Mouse (Mus musculus) midbrain, embryonic 10.5 days (tissue): ENCODE measurements around the gene Atf1. TPM values are rescaled to one million over a fixed set of nuclear protein-coding genes. Genes with fewer than 3 reads are reported as not detected.
A peak's percentile ranks its signal among the peaks of the same experiment; 100 is the strongest.
"Not testable (repeated sequence)": the region's sequence is repeated elsewhere in the genome, so short reads cannot be mapped to it uniquely, and the experiment has no call there.

Source experiments
- DNase-seq: peaks from one replicate; pipeline ENCODE4 v3.0.0-alpha.2; 2017; ENCODE audit warnings: low spot score
- H3K27ac ChIP-seq: fragments of 300-500 bp; sonication (generic); replicated peaks from 2 replicates; pipeline ENCODE4 v1.5.1; 2016; ENCODE audit warnings: mild to moderate bottlenecking
- H3K27me3 ChIP-seq: fragments of 300-500 bp; sonication (generic); 2 replicates; pipeline ENCODE4 v1.6.1; 2016; ENCODE audit warnings: low read depth, mild to moderate bottlenecking; ENCODE audit not compliant: poor library complexity, severe bottlenecking
- H3K36me3 ChIP-seq: fragments of 300-500 bp; sonication (generic); 2 replicates; pipeline ENCODE4 v1.6.1; 2016; ENCODE audit warnings: mild to moderate bottlenecking, moderate library complexity
- H3K4me1 ChIP-seq: fragments of 300-500 bp; sonication (generic); 2 replicates; pipeline ENCODE4 v1.6.1; 2016
- H3K4me3 ChIP-seq: fragments of 300-500 bp; sonication (generic); 2 replicates; pipeline ENCODE4 v1.5.1; 2016; ENCODE audit warnings: mild to moderate bottlenecking, moderate library complexity
- H3K9me3 ChIP-seq: fragments of 300-500 bp; sonication (generic); replicated peaks from 2 replicates; pipeline ENCODE4 v1.6.1; 2016; ENCODE audit warnings: mild to moderate bottlenecking
- WGBS: fragments of 180-500 bp; shearing (Covaris S2); methylation state at CpG from one replicate; pipeline ENCODE4 v1.1.7; 2016; 5-methylcytosine and 5-hydroxymethylcytosine counted together
- polyA plus RNA-seq: library from polyadenylated mRNA; unstranded; fragments of >200 nt; fragmentation: Nextera tagmentation; extraction: Ambion mirVana; gene quantifications from 2 replicates; pipeline ENCODE4 v1.2.1, GENCODE M21; 2016

Atf1 gene
- polyA plus RNA-seq, 1 experiment from 2014 or later, result 33.7 TPM

GRCm38 (mm10) chr15:100248665-100249433 is 21.2 kb downstream of the Atf1 start:
- Histone ChIP-seq H3K27ac (no peak overlapping the region), H3K4me3 (no peak overlapping the region), H3K27me3 (no peaks in the 10 kb centered on the region), H3K4me1 (no peaks in the 10 kb centered on the region), H3K9me3 (no peaks in the 10 kb centered on the region), H3K36me3 (peaks cover 100% of the 10 kb centered on the region)
- WGBS, result 95% methylated on average over 6 of the region's 6 CpGs
- no peak for DNase-seq

- no peaks in the 10 kb centered on the region for H3K27me3 ChIP-seq
- H3K36me3 ChIP-seq, result peaks cover 100% of the 10 kb centered on the region
- H3K27ac ChIP-seq, result no peak overlapping the region
- DNase-seq, result no peak
- 93% methylated on average over 6 of the region's 6 CpGs for WGBS
- H3K4me1 ChIP-seq, result no peaks in the 10 kb centered on the region
- no peaks in the 10 kb centered on the region for H3K9me3 ChIP-seq
- no peak overlapping the region for H3K4me3 ChIP-seq
Observed at GRCm38 (mm10) chr15:100251153-100251780, 23.6 kb downstream of the Atf1 start.

GRCm38 (mm10) chr15:100256386-100256785 is 28.8 kb downstream of the Atf1 start:
- peaks cover 95% of the 10 kb centered on the region for H3K36me3 ChIP-seq
- 93% methylated on average over 6 of the region's 6 CpGs for WGBS
- no peak overlapping the region for H3K4me3 ChIP-seq
- H3K27ac ChIP-seq, result no peak overlapping the region
- H3K27me3 ChIP-seq, result no peaks in the 10 kb centered on the region
- H3K9me3 ChIP-seq, result no peaks in the 10 kb centered on the region
- no peaks in the 10 kb centered on the region for H3K4me1 ChIP-seq
- DNase-seq, result no peak

GRCm38 (mm10) chr15:100257305-100257704 is 29.7 kb downstream of the Atf1 start:
- Histone ChIP-seq H3K4me3 (no peak overlapping the region), H3K27ac (no peak overlapping the region), H3K36me3 (peaks cover 94% of the 10 kb centered on the region), H3K9me3 (no peaks in the 10 kb centered on the region), H3K4me1 (no peaks in the 10 kb centered on the region), H3K27me3 (no peaks in the 10 kb centered on the region)
- WGBS, result 90% methylated on average over 5 of the region's 5 CpGs
- DNase-seq, result no peak

- H3K27ac ChIP-seq, result no peak overlapping the region
- H3K36me3 ChIP-seq, result peaks cover 79% of the 10 kb centered on the region
- no peaks in the 10 kb centered on the region for H3K9me3 ChIP-seq
- H3K27me3 ChIP-seq, result no peaks in the 10 kb centered on the region
- H3K4me3 ChIP-seq, result no peak overlapping the region
- H3K4me1 ChIP-seq, result no peaks in the 10 kb centered on the region
- no peak for DNase-seq
- 94% methylated on average over 7 of the region's 7 CpGs for WGBS
Observed at GRCm38 (mm10) chr15:100258646-100259425, 31.2 kb downstream of the Atf1 start.

GRCm38 (mm10) chr15:100260351-100260750 is 32.7 kb downstream of the Atf1 start:
- not testable (repeated sequence) for H3K4me1 ChIP-seq, H3K9me3 ChIP-seq, H3K27me3 ChIP-seq, H3K4me3 ChIP-seq, H3K27ac ChIP-seq, DNase-seq
- H3K36me3 ChIP-seq, result peaks cover 64% of the 10 kb centered on the region
- 96% methylated on average over 6 of the region's 7 CpGs for WGBS

- no peaks in the 10 kb centered on the region for H3K4me1 ChIP-seq
- H3K9me3 ChIP-seq, result no peaks in the 10 kb centered on the region
- H3K36me3 ChIP-seq, result peaks cover 34% of the 10 kb centered on the region
- DNase-seq, result peak; percentile 12
- no peaks in the 10 kb centered on the region for H3K27me3 ChIP-seq
- no peak overlapping the region for H3K4me3 ChIP-seq
- no peak overlapping the region for H3K27ac ChIP-seq
- WGBS, result 19% methylated on average over 4 of the region's 4 CpGs
Observed at GRCm38 (mm10) chr15:100263246-100263905, 35.8 kb downstream of the Atf1 start.

GRCm38 (mm10) chr15:100265586-100266325 is 38.1 kb downstream of the Atf1 start:
- WGBS, result 83% methylated on average over 4 of the region's 5 CpGs
- peaks cover 13% of the 10 kb centered on the region for H3K36me3 ChIP-seq
- no peak overlapping the region for H3K4me3 ChIP-seq
- no peaks in the 10 kb centered on the region for H3K9me3 ChIP-seq
- peaks cover 8% of the 10 kb centered on the region for H3K4me1 ChIP-seq
- no peak for DNase-seq
- H3K27ac ChIP-seq, result no peak overlapping the region
- peaks cover 18% of the 10 kb centered on the region for H3K27me3 ChIP-seq

- no peak for DNase-seq
- peaks cover 8% of the 10 kb centered on the region for H3K4me1 ChIP-seq
- H3K27me3 ChIP-seq, result peaks cover 23% of the 10 kb centered on the region
- WGBS, result 84% methylated on average over 2 of the region's 2 CpGs
- H3K4me3 ChIP-seq, result no peak overlapping the region
- H3K36me3 ChIP-seq, result no peaks in the 10 kb centered on the region
- H3K27ac ChIP-seq, result no peak overlapping the region
- peaks cover 10% of the 10 kb centered on the region; the same call in 1 of the 2 replicates for H3K9me3 ChIP-seq
Observed at GRCm38 (mm10) chr15:100268916-100269315, 41.3 kb downstream of the Atf1 start.

- H3K27me3 ChIP-seq, result peaks cover 23% of the 10 kb centered on the region
- H3K4me1 ChIP-seq, result peaks cover 8% of the 10 kb centered on the region
- no peak overlapping the region for H3K4me3 ChIP-seq
- WGBS, result 14% methylated on average over 9 of the region's 9 CpGs
- H3K9me3 ChIP-seq, result peaks cover 10% of the 10 kb centered on the region; the same call in 1 of the 2 replicates
- no peak for DNase-seq
- no peak overlapping the region for H3K27ac ChIP-seq
- no peaks in the 10 kb centered on the region for H3K36me3 ChIP-seq
Observed at GRCm38 (mm10) chr15:100269776-100270175, 42.2 kb downstream of the Atf1 start.

GRCm38 (mm10) chr15:100270609-100271008 is 43.0 kb downstream of the Atf1 start:
- not testable (repeated sequence) for H3K4me3 ChIP-seq, H3K36me3 ChIP-seq, H3K27ac ChIP-seq, H3K4me1 ChIP-seq, DNase-seq
- 14% methylated on average over 7 of the region's 7 CpGs for WGBS
- H3K9me3 ChIP-seq, result peaks cover 14% of the 10 kb centered on the region; the same call in 1 of the 2 replicates
- peaks cover 23% of the 10 kb centered on the region for H3K27me3 ChIP-seq

- WGBS, result 52% methylated on average over 14 of the region's 14 CpGs
Observed at GRCm38 (mm10) chr15:100271411-100271810, 43.8 kb downstream of the Atf1 start.

More at GRCm38 (mm10) chr15:100271411-100271810, 43.8 kb downstream of the Atf1 start:
- no peak overlapping the region for H3K4me3 ChIP-seq
- H3K27me3 ChIP-seq, result peaks cover 23% of the 10 kb centered on the region
- peaks cover 14% of the 10 kb centered on the region; the same call in 1 of the 2 replicates for H3K9me3 ChIP-seq
- no peak overlapping the region for H3K27ac ChIP-seq
- H3K36me3 ChIP-seq, result no peaks in the 10 kb centered on the region
- DNase-seq, result no peak
- H3K4me1 ChIP-seq, result peaks cover 8% of the 10 kb centered on the region
